Mouse (Mus musculus) intestine, embryonic 15.5 days (tissue): ENCODE measurements around the gene Il2rb. TPM values are rescaled to one million over a fixed set of nuclear protein-coding genes. Genes with fewer than 3 reads are reported as not detected.

ENCODE experiments used
- ATAC-seq: fragments of 200-750 bp; cut with Nextera tagmentation; 2 replicates; pipeline ENCODE4 v1.8.0; 2017; ENCODE audit warnings: moderate TSS enrichment, moderate library complexity
- H3K27ac ChIP-seq: fragments of 300-500 bp; sonication (generic); 2 replicates; pipeline ENCODE4 v1.5.1; 2015; ENCODE audit warnings: mild to moderate bottlenecking, inconsistent platforms
- H3K27me3 ChIP-seq: fragments of 300-500 bp; sonication (generic); replicated peaks from 2 replicates; pipeline ENCODE4 v1.6.1; 2015; ENCODE audit warnings: inconsistent platforms
- H3K36me3 ChIP-seq: fragments of 300-500 bp; sonication (generic); 2 replicates; pipeline ENCODE4 v1.6.1; 2015; ENCODE audit warnings: inconsistent platforms
- H3K4me1 ChIP-seq: fragments of 300-500 bp; sonication (generic); replicated peaks from 2 replicates; pipeline ENCODE4 v1.6.1; 2015; ENCODE audit warnings: inconsistent platforms
- H3K4me2 ChIP-seq: fragments of 300-500 bp; sonication (generic); replicated peaks from 2 replicates; pipeline ENCODE4 v1.6.1; 2015; ENCODE audit warnings: mild to moderate bottlenecking, inconsistent platforms
- H3K4me3 ChIP-seq: fragments of 300-500 bp; sonication (generic); replicated peaks from 2 replicates; pipeline ENCODE4 v1.5.1; 2015; ENCODE audit warnings: inconsistent platforms
- H3K9ac ChIP-seq: fragments of 300-500 bp; sonication (generic); 2 replicates; pipeline ENCODE4 v1.6.1; 2015; ENCODE audit warnings: inconsistent platforms
- H3K9me3 ChIP-seq: fragments of 300-500 bp; sonication (generic); 2 replicates; pipeline ENCODE4 v1.6.1; 2016; ENCODE audit warnings: inconsistent platforms
- WGBS: fragments of 180-500 bp; shearing (Covaris S2); methylation state at CpG from one replicate; pipeline ENCODE4 v1.1.7; 2015; 5-methylcytosine and 5-hydroxymethylcytosine counted together
- polyA plus RNA-seq: library from polyadenylated mRNA; unstranded; fragments of >200 nt; fragmentation: Nextera tagmentation; extraction: Ambion mirVana; gene quantifications from 2 replicates; pipeline ENCODE4 v1.2.1, GENCODE M21; 2015

Gene Il2rb
- polyA plus RNA-seq, 1 experiment from 2014 or later: 1.4 TPM

DNA sequence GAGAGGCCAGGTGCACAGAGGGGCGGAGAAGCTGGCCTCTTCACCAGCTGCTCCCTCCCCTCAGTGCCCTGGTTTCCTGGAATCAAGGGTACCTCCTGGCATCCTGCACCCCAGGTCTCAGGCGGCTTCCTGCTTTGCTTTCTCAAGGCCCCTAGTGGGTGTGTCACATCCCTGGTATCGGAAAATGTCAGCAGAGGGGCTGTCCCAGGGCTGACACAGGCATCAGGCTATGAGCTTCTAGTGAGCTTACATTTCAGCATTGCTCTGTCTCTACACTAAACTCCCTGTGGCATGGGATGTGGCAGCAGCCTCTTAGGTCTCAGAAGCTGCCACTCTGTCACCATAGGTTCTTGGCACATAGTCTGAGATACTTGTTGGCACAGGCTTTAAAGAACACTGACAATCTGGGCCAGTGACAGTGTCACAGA is 19.5 kb downstream of the Il2rb start:
- Histone ChIP-seq H3K36me3 (no peaks in the 10 kb centered on the region), H3K9ac (no peak overlapping the region), H3K4me3 (no peak overlapping the region), H3K27me3 (no peaks in the 10 kb centered on the region), H3K4me2 (no peak overlapping the region), H3K9me3 (no peaks in the 10 kb centered on the region), H3K27ac (no peak overlapping the region), H3K4me1 (peaks cover 4% of the 10 kb centered on the region; the same call in 1 of the 2 replicates)
- ATAC-seq: no peak
- WGBS: 51% methylated on average over 3 of the region's 3 CpGs

DNA sequence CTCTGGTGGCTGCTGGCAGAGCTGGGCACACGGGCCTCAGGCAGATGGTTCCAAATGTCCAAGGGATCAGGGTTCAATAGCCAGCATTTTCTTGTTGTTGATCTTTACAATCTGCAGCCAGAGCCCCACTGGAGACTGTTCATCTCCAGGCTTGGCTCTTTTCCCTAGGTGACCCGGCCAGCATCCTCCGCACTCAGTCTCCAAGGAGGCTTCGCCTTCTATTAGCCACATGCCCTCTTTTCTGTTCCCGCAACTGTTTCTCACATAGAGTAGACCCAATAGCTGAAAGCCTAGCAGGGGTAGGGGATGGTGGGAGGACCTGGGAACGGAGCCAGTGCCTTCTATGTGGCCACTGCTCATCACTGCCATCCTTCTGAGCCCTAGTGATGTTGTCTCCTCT is 21.6 kb downstream of the Il2rb start:
- ATAC-seq: no peak
- no peak overlapping the region for H3K27ac ChIP-seq

DNA sequence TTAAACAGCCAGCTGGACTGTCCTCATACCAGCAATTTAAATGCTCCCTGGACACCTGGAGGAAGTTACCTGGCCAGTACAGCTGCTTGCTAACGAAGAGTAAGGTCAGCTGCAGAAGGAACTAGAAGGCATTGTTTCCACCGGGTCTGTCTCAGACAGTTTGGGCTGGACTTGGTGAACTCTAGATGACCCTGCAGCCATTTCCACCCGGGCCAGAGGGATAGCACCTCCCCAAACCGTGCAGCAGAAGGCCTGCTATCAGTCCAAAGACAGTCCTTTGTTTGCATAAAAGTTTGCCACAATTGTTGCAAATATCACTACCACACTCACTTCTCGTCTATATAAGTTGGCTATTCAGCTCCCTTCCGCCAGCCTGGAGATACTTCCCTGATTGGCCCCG is 23.2 kb downstream of the Il2rb start:
- H3K36me3 ChIP-seq: no peaks in the 10 kb centered on the region
- WGBS: 31% methylated on average over 7 of the region's 7 CpGs
- H3K4me1 ChIP-seq: peaks cover 4% of the 10 kb centered on the region; the same call in 1 of the 2 replicates
- no peak overlapping the region for H3K4me2 ChIP-seq
- no peak for ATAC-seq
- H3K9ac ChIP-seq: no peak overlapping the region
- H3K27ac ChIP-seq: no peak overlapping the region
- no peaks in the 10 kb centered on the region for H3K27me3 ChIP-seq
- no peak overlapping the region for H3K4me3 ChIP-seq
- no peaks in the 10 kb centered on the region for H3K9me3 ChIP-seq

More for the DNA sequence above, 21.6 kb downstream of the Il2rb start:
- Histone ChIP-seq H3K27me3 (no peaks in the 10 kb centered on the region), H3K9me3 (no peaks in the 10 kb centered on the region), H3K4me1 (peaks cover 4% of the 10 kb centered on the region; the same call in 1 of the 2 replicates), H3K4me3 (no peak overlapping the region), H3K4me2 (no peak overlapping the region), H3K36me3 (no peaks in the 10 kb centered on the region), H3K9ac (no peak overlapping the region)
- 80% methylated on average over 6 of the region's 6 CpGs for WGBS

DNA sequence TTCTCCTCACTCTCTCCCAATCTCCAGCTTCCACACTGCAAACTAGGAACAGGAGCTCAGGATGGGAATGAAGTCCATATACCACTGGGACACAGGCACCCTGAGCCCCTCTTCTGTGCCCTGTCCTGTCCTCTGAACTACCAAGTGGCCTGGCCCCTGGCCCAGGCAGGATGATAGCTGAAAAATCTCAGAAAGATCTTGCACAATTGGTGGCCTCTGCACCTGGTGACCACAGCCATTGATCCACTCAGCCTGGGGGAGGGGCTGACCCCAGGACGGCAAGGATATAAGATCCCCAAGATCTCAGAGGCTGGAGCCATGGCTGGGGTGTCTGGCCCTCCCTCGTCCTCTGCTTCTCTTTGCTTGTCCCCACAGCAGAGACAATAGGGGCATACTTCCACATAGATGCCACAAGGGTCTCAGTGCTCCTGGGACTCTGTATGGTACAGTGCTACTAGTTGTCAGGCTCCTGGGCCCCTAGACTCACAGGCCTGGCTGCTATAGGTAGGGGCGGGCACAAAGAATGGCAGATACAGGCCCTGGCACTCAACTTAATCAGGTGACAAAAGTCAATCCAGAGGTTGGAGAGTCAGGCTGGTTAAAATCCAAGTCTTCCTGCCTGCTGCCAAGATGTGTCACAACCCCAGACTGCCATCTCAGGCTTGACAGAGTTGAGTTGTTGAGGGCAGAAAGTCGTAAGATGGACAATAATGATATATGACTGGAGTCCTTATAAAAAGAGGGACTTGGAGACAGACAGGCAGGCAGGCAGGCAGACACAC is 24.4 kb downstream of the Il2rb start:
- no peaks in the 10 kb centered on the region for H3K27me3 ChIP-seq
- H3K4me3 ChIP-seq: no peak overlapping the region
- H3K27ac ChIP-seq: no peak overlapping the region
- WGBS: 84% methylated on average over 4 of the region's 4 CpGs
- H3K4me1 ChIP-seq: peaks cover 4% of the 10 kb centered on the region; the same call in 1 of the 2 replicates
- H3K36me3 ChIP-seq: no peaks in the 10 kb centered on the region
- H3K9ac ChIP-seq: no peak overlapping the region
- no peak overlapping the region for H3K4me2 ChIP-seq
- H3K9me3 ChIP-seq: no peaks in the 10 kb centered on the region
- ATAC-seq: no peak

DNA sequence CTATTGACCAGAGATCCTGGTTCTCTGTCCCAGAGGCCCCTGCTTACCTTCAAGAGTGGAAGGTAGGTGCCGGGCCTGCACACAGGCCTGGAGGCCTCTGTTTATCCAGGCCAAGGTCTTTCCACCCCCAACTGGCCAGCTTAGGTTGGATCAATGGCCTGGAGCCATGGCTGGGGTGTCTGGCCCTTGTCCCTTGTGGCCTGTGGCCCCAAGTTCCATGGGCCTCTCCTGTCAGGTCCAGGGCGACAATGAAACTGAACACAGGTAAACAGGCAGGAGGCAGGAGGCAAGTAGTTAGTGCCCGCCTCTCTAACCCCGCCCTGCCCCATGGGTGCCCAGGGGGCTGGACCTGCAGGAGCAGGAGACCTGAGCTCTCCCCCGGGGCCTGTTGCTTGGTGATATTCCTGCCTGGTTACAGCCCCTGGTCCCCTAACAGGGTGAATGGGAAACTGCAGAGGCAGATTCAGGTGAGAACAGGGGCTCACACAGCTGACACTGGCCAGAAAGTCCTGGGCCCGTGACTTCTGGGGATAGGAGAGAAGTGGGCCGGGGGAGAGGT is 26.6 kb downstream of the Il2rb start, which contains the start of gene Tmprss6:
Gene Tmprss6, minus strand, starts transcription at position 256 of the 559 bp plus-strand sequence.
- Histone ChIP-seq H3K4me3 (no peak within 1 kb of the TSS), H3K4me1 (peaks cover 4% of the 10 kb centered on the region; the same call in 1 of the 2 replicates), H3K4me2 (no peak within 1 kb of the TSS), H3K27ac (no peak within 1 kb of the TSS), H3K9ac (no peak within 1 kb of the TSS), H3K36me3 (no peaks in the 10 kb centered on the region), H3K9me3 (no peaks in the 10 kb centered on the region), H3K27me3 (no peaks in the 10 kb centered on the region; the same call in 1 of the 2 replicates)
- no peak for ATAC-seq
- whole genome bisulfite sequencing: 72% methylated on average over 7 of the region's 7 CpGs

DNA sequence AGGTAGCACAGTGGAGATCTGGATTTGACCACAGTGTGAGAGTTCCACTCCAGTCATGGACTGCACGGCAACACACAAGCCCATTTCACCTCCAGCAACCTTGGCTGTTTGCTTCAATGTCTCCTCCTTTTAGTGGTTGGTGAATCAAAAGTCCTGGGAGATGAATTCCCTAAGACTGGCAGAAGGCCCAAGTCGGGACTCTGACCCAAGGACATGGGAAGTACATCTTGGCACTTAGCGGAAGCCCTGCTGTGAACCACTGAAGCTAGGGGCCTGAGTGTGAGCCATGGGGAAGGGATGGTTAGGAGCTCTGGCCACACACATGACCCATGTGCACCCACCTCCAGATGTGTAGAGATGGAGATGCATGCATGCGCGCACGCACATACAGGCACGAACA is 27.5 kb downstream of the Il2rb start:
- Histone ChIP-seq H3K4me1 (peaks cover 4% of the 10 kb centered on the region; the same call in 1 of the 2 replicates), H3K27me3 (no peaks in the 10 kb centered on the region; the same call in 1 of the 2 replicates), H3K4me3 (no peak overlapping the region), H3K4me2 (no peak overlapping the region), H3K27ac (no peak overlapping the region), H3K36me3 (no peaks in the 10 kb centered on the region), H3K9ac (no peak overlapping the region), H3K9me3 (no peaks in the 10 kb centered on the region)
- 94% methylated on average over 7 of the region's 7 CpGs for WGBS
- ATAC-seq: no peak

DNA sequence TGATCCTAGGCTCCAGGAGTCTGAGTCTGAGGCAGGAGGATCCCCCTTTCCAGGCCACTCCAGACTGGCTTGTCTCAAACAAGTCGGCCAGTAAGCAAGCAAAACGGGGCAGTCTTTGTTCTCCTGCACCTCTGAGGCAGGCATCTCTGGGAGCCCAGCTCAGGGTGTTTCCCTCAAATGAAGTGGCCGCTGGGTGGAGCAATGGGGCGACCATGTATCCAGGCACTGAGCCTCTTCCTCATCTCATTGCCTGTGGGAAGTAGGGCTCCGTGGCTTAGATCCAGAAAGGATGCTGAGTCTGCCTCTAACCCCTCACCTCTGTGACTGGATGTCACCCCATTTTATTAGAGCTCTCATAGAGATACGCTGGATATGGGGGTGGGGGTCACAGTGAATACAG is 28.3 kb downstream of the Il2rb start:
- no peaks in the 10 kb centered on the region; the same call in 1 of the 2 replicates for H3K27me3 ChIP-seq
- H3K27ac ChIP-seq: no peak overlapping the region
- H3K4me2 ChIP-seq: no peak overlapping the region
- no peaks in the 10 kb centered on the region for H3K36me3 ChIP-seq
- peaks cover 2% of the 10 kb centered on the region; the same call in 1 of the 2 replicates for H3K4me1 ChIP-seq
- WGBS: 29% methylated on average over 6 of the region's 6 CpGs
- H3K9me3 ChIP-seq: no peaks in the 10 kb centered on the region
- no peak for ATAC-seq
- no peak overlapping the region for H3K9ac ChIP-seq
- no peak overlapping the region for H3K4me3 ChIP-seq

DNA sequence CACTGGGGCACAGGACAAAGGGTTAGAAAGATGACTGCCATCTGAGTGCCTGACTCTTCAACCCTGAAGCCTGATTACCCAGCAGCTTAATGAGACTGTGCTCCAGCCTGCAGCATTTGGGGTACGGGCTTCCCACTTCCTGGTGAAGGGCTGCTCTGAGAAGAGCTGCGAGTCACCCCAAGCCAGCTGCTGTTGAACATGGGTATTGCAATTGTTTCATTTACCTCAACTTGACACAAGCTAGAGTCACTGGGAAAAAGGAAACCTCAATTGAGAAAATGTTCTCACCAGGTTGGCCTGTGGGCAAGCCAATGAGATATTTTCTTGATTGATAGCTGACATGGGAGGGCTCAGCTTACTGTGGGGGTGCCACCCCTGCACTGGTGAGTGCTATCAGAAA is 32.1 kb downstream of the Il2rb start:
- ATAC-seq: no peak

DNA sequence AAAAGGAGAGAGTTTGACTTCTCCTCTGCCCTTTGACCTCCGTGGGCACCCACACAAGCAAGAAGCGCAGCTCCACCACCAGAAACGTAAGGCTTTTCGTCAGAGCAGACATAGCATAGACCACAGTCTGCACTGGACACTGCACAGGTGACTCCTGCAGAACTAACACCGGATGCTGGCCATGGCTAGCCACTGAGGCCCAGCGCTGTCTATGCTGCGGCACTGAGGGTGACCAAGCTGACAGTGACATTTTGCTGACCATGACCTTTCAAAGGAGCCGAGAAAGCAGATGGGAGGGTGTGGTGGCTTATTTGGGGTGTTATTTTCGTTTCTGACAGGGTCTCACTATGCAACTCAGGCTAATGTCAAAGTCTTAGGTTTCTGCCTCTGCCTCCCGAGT is 37.9 kb downstream of the Il2rb start:
- Histone ChIP-seq H3K9me3 (no peaks in the 10 kb centered on the region), H3K4me1 (no peaks in the 10 kb centered on the region), H3K9ac (no peak overlapping the region), H3K27ac (no peak overlapping the region), H3K36me3 (no peaks in the 10 kb centered on the region), H3K4me2 (no peak overlapping the region), H3K4me3 (no peak overlapping the region), H3K27me3 (no peaks in the 10 kb centered on the region)
- WGBS: 70% methylated on average over 10 of the region's 10 CpGs
- no peak for ATAC-seq

More for the DNA sequence above, 32.1 kb downstream of the Il2rb start:
- Histone ChIP-seq H3K4me3 (no peak overlapping the region), H3K9me3 (no peaks in the 10 kb centered on the region), H3K4me2 (no peak overlapping the region), H3K9ac (no peak overlapping the region), H3K27ac (no peak overlapping the region), H3K4me1 (no peaks in the 10 kb centered on the region), H3K27me3 (no peaks in the 10 kb centered on the region; the same call in 1 of the 2 replicates), H3K36me3 (no peaks in the 10 kb centered on the region)
- WGBS: 56% methylated on average over 2 of the region's 2 CpGs

DNA sequence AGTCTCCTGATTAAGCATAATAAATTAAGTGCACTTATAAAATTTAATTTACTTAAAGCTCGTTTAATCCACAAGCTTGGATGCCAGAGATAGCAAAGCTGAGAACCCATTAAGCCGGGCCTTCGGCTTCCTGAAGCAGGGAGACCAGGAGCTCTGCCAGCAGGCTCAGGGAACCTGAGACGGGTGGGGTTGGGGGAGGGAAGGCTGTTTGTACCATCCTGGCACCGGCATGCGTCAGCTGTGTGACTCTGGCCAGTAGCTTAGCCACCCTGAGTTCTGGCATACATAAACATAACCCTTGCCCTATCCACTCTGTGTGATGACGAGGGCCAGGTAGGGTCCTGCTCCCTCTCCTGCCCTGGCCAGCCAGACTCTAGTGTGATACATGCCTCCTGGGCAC is 39.0 kb downstream of the Il2rb start:
- no peak overlapping the region for H3K27ac ChIP-seq
- no peaks in the 10 kb centered on the region for H3K4me1 ChIP-seq
- H3K36me3 ChIP-seq: no peaks in the 10 kb centered on the region
- ATAC-seq: no peak
- H3K27me3 ChIP-seq: no peaks in the 10 kb centered on the region
- H3K9me3 ChIP-seq: no peaks in the 10 kb centered on the region
- no peak overlapping the region for H3K4me3 ChIP-seq
- H3K9ac ChIP-seq: no peak overlapping the region
- WGBS: 52% methylated on average over 7 of the region's 7 CpGs
- no peak overlapping the region for H3K4me2 ChIP-seq

DNA sequence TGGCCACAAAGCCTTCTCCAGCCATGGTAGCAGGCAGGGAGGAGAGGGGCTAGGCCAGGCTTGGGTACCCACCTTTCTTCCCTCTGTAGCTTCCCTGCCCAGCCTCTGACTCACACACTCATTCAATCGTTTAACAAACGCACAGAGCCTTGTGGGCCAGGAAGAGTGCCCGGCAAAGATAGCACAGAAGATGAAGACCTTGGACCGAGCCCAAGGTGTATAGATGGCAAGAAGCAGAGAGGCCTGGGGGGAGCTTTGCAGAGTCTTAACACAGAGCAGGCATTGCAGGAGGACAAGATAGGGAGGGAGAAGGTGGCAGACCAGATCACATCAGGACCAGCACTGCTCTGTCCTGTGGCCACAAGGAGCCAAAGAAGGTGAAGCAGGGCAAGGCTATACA is 39.9 kb downstream of the Il2rb start:
- Histone ChIP-seq H3K27me3 (no peaks in the 10 kb centered on the region), H3K4me2 (no peak overlapping the region), H3K27ac (no peak overlapping the region), H3K4me3 (no peak overlapping the region), H3K4me1 (no peaks in the 10 kb centered on the region), H3K36me3 (no peaks in the 10 kb centered on the region), H3K9me3 (no peaks in the 10 kb centered on the region), H3K9ac (no peak overlapping the region)
- WGBS: 58% methylated on average over 4 of the region's 4 CpGs
- ATAC-seq: no peak

DNA sequence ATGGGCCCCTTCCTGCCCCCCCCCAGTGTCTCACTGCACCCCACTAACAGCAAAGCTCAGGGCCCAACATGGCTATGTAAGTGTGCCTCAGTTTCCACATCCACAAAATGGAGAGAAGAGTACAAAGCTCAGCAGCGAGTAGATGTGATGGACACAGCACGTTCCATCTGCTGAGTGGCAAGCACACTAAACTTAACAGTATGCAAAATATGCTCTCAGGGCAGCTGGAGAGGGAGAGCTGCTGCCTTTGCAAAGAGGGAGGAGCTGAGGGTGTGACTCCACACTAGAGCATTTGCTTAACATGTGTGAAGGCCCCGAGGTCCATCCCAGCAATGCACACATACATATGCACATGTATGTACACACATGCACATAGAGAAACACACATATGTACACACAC is 42.1 kb downstream of the Il2rb start:
- H3K27me3 ChIP-seq: no peaks in the 10 kb centered on the region
- no peaks in the 10 kb centered on the region for H3K36me3 ChIP-seq
- no peak overlapping the region for H3K4me2 ChIP-seq
- H3K27ac ChIP-seq: no peak overlapping the region
- no peaks in the 10 kb centered on the region for H3K9me3 ChIP-seq
- no peak overlapping the region for H3K9ac ChIP-seq
- H3K4me1 ChIP-seq: peaks cover 11% of the 10 kb centered on the region; the same call in 1 of the 2 replicates
- ATAC-seq: no peak
- WGBS: 79% methylated on average over 3 of the region's 3 CpGs
- no peak overlapping the region for H3K4me3 ChIP-seq
